Mouse (Mus musculus) CH12.LX (cell line): Measurements from ENCODE around the gene Gm17949. TPM values are rescaled to one million over a fixed set of nuclear protein-coding genes. Genes with fewer than 3 reads are reported as not detected.

Source experiments
- DNase-seq: peaks from one replicate; pipeline ENCODE4 v3.0.0-alpha.2; 2013; ENCODE audit errors: extremely low read depth
- H3K27ac ChIP-seq: 2 replicates; pipeline ENCODE4 v1.5.1; 2012; ENCODE audit warnings: low read depth, mild to moderate bottlenecking, control low read depth, moderate library complexity; ENCODE audit not compliant: insufficient read depth
- H3K27me3 ChIP-seq: replicated peaks from 2 replicates; pipeline ENCODE3; 2012; ENCODE audit warnings: inconsistent platforms
- H3K36me3 ChIP-seq, 2 experiments: replicated peaks in 1 of 2; 2 replicates each; pipeline versions ENCODE3 to v1.6.1; 2012; ENCODE audit warnings: inconsistent platforms in 1 of 2, low read length in 1 of 2, mild to moderate bottlenecking in 1 of 2, mixed read lengths in 1 of 2, moderate library complexity in 1 of 2; ENCODE audit not compliant: control insufficient read depth in 1 of 2, insufficient read depth in 1 of 2
- H3K4me1 ChIP-seq, 2 experiments: 2 replicates each; pipeline ENCODE4 v1.6.1; 2012; ENCODE audit warnings: inconsistent platforms in 1 of 2, moderate library complexity in 1 of 2; ENCODE audit not compliant: insufficient read depth in 2 of 2, control insufficient read depth in 1 of 2
- H3K4me2 ChIP-seq: 2 replicates; pipeline ENCODE4 v1.6.1; 2012; ENCODE audit warnings: low read depth, mild to moderate bottlenecking, control low read depth; ENCODE audit not compliant: poor library complexity, insufficient read depth, severe bottlenecking
- H3K4me3 ChIP-seq, 3 experiments: fragments of 150-350 bp in 1 of 3; sonication (generic) in 1 of 3; replicated peaks in 1 of 3; 2 replicates each; pipeline versions ENCODE3 to v1.5.1; 2011 to 2012; ENCODE audit warnings: low read depth in 2 of 3, low read length in 2 of 3, mild to moderate bottlenecking in 2 of 3, moderate library complexity in 2 of 3, control low read depth in 1 of 3, improper control_type of control experiment in 1 of 3, inconsistent platforms in 1 of 3, mixed read lengths in 1 of 3; ENCODE audit not compliant: poor library complexity in 1 of 3
- H3K79me2 ChIP-seq: replicated peaks from 2 replicates; pipeline ENCODE4 v1.6.1; 2012; ENCODE audit warnings: mild to moderate bottlenecking, moderate library complexity; ENCODE audit not compliant: control insufficient read depth, poor library complexity, insufficient read depth, severe bottlenecking; ENCODE audit errors: extremely low read depth
- H3K9ac ChIP-seq: 2 replicates; pipeline ENCODE4 v1.6.1; 2012; ENCODE audit warnings: low read depth, mild to moderate bottlenecking, control low read depth, moderate library complexity; ENCODE audit not compliant: insufficient read depth
- H3K9me3 ChIP-seq: replicated peaks from 2 replicates; pipeline ENCODE3; 2012; ENCODE audit warnings: low read length, inconsistent platforms, mixed read lengths
- BHLHE40 ChIP-seq: IDR thresholded peaks from 2 replicates; pipeline ENCODE4 v1.6.1; 2011; ENCODE audit warnings: mild to moderate bottlenecking, low read depth, low read length, improper control_type of control experiment
- CTCF ChIP-seq, 2 experiments: IDR thresholded peaks in 1 of 2; conservative IDR thresholded peaks in 1 of 2; 2 replicates each; pipeline ENCODE4 v1.5.1; 2011 to 2012; ENCODE audit warnings: low read depth in 2 of 2, low read length in 2 of 2, improper control_type of control experiment in 1 of 2, inconsistent platforms in 1 of 2, mild to moderate bottlenecking in 1 of 2, moderate library complexity in 1 of 2
- E2F4 ChIP-seq: IDR thresholded peaks from 2 replicates; pipeline ENCODE4 v1.6.1; 2011; ENCODE audit warnings: low read depth, low read length, improper control_type of control experiment; ENCODE audit not compliant: insufficient replicate concordance
- ELF1 ChIP-seq: IDR thresholded peaks from 2 replicates; pipeline ENCODE4 v1.6.1; 2014; ENCODE audit warnings: low read depth, mild to moderate bottlenecking, inconsistent platforms, low read length, improper control_type of control experiment
- EP300 ChIP-seq: IDR thresholded peaks from 2 replicates; pipeline ENCODE4 v1.6.1; 2011; ENCODE audit warnings: low read length, improper control_type of control experiment
- HCFC1 ChIP-seq: IDR thresholded peaks from 2 replicates; pipeline ENCODE4 v1.6.1; 2012; ENCODE audit warnings: low read depth, mild to moderate bottlenecking, inconsistent platforms, low read length, improper control_type of control experiment
- IRF4 ChIP-seq: IDR thresholded peaks from 2 replicates; pipeline ENCODE4 v1.6.1; 2014; ENCODE audit warnings: low read depth, mild to moderate bottlenecking, inconsistent platforms, low read length, improper control_type of control experiment
- JUN ChIP-seq: IDR thresholded peaks from 2 replicates; pipeline ENCODE4 v1.6.1; 2011; ENCODE audit warnings: low read depth, mild to moderate bottlenecking, low read length, improper control_type of control experiment, moderate library complexity; ENCODE audit not compliant: insufficient read depth
- JUND ChIP-seq: conservative IDR thresholded peaks from 2 replicates; pipeline ENCODE4 v1.6.1; 2011; ENCODE audit warnings: low read depth, low read length, improper control_type of control experiment
- KAT2A ChIP-seq: IDR thresholded peaks from 2 replicates; pipeline ENCODE4 v1.6.1; 2012; ENCODE audit warnings: low read length, improper control_type of control experiment, inconsistent platforms; ENCODE audit not compliant: insufficient replicate concordance
- MAZ ChIP-seq: IDR thresholded peaks from 2 replicates; pipeline ENCODE4 v1.6.1; 2012; ENCODE audit warnings: low read depth, mild to moderate bottlenecking, inconsistent platforms, low read length, improper control_type of control experiment, moderate library complexity
- MXI1 ChIP-seq: IDR thresholded peaks from 2 replicates; pipeline ENCODE4 v1.6.1; 2011; ENCODE audit warnings: mild to moderate bottlenecking, low read depth, low read length, improper control_type of control experiment
- MYC ChIP-seq: IDR thresholded peaks from 2 replicates; pipeline ENCODE4 v1.6.1; 2011; ENCODE audit warnings: low read depth, mild to moderate bottlenecking, improper control_type of control experiment, low read length
- NRF1 ChIP-seq: IDR thresholded peaks from 2 replicates; pipeline ENCODE4 v1.6.1; 2014; ENCODE audit warnings: low read depth, mild to moderate bottlenecking, inconsistent platforms, low read length, improper control_type of control experiment, moderate library complexity
- POLR2AphosphoS2 ChIP-seq: IDR thresholded peaks from 2 replicates; pipeline ENCODE4 v1.6.1; 2011; ENCODE audit warnings: low read depth, low read length, improper control_type of control experiment
- USF1 ChIP-seq: IDR thresholded peaks from 2 replicates; pipeline ENCODE4 v1.6.1; 2014; ENCODE audit warnings: low read depth, mild to moderate bottlenecking, inconsistent platforms, low read length, improper control_type of control experiment
- ZC3H11A ChIP-seq: IDR thresholded peaks from 2 replicates; pipeline ENCODE4 v1.6.1; 2012; ENCODE audit warnings: low read depth, mild to moderate bottlenecking, inconsistent platforms, low read length, improper control_type of control experiment
- ZKSCAN1 ChIP-seq: IDR thresholded peaks from 2 replicates; pipeline ENCODE4 v1.6.1; 2012; ENCODE audit warnings: low read depth, inconsistent platforms, low read length, improper control_type of control experiment, borderline replicate concordance
- ZMIZ1 ChIP-seq: IDR thresholded peaks from 2 replicates; pipeline ENCODE4 v1.6.1; 2012; ENCODE audit warnings: low read depth, mild to moderate bottlenecking, inconsistent platforms, low read length, improper control_type of control experiment
- dilution Hi-C: fragments of 300-500 bp; cut with MboI; formaldehyde crosslinking; loops from 2 replicates; pipeline ENCODE4 v1.14.3; 2020; ENCODE audit warnings: low sequenced_read_pairs; ENCODE audit not compliant: extremely low pct_unique_long_range_greater_than_20kb, extremely low pct_ligation_motif_present
- in situ Hi-C: fragments of 300-500 bp; cut with MboI; formaldehyde crosslinking; loops from 3 replicates; pipeline ENCODE4 v1.14.3; 2019; ENCODE audit warnings: low sequenced_read_pairs, low pct_ligation_motif_present, low pct_unique_long_range_greater_than_20kb, mixed read lengths
- polyA plus RNA-seq: library from polyadenylated mRNA; unstranded; fragments of >175 nt; gene quantifications from 2 replicates; pipeline ENCODE4 v1.2.1, GENCODE M21; 2012; ENCODE audit warnings: low read depth; ENCODE audit not compliant: insufficient read length
- total RNA-seq, 2 experiments: library from RNA; depleted of rRNA; stranded (reverse); fragments of 300-350 nt in 1 of 2; fragments of >200 nt in 1 of 2; gene quantifications; 2 replicates each; pipeline ENCODE4 v1.2.3; 2012 to 2014

Gm17949 gene
- total and polyA plus RNA-seq, 3 experiments = not detected

GRCm38 (mm10) chr17:57060231-57060801 is 49.0 kb downstream of the Gm17949 start (continued):
- 0 out of 2 replicates have a peak, but pooled peaks have one; percentile 26 for TF ChIP-seq MYC

DNA sequence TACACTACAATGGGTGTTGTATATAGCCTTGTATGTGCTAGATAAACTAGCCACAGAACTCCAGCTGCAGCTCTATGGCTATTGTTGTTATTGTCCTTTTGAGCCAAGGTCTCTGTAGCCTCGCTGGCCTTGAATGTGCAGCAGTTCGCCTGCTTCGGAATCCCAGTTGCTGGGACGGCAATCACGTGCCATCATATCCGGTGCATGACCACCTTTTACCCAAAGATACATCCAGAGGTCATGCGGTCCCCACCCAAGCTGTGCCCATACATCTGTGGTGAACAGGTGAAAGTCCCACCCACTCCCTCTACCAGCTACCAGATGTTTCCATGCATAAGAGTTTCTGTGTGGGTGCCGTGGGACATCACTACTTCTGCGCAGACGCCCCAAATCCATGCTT is 49.8 kb downstream of the Gm17949 start:
- H3K27me3 ChIP-seq = no peaks in the 10 kb centered on the region
- in situ Hi-C loops = no loop called here

GRCm38 (mm10) chr17:57062011-57062521 is 50.8 kb downstream of the Gm17949 start:
- H3K4me2 ChIP-seq = no peak overlapping the region
- DNase-seq = no peak
- TF ChIP-seq MXI1 = no peak
- TF ChIP-seq ZC3H11A = no peak
- no peak for TF ChIP-seq POLR2AphosphoS2
- no peak for TF ChIP-seq KAT2A
- TF ChIP-seq USF1 = no peak
- no peak for TF ChIP-seq ELF1
- TF ChIP-seq E2F4 = no peak
- TF ChIP-seq ZKSCAN1 = no peak
- no peak for TF ChIP-seq NRF1
- no peak for TF ChIP-seq JUN
- TF ChIP-seq MAZ = no peak
- no peak for TF ChIP-seq JUND
- TF ChIP-seq EP300 = no peak
- TF ChIP-seq CTCF (conservative IDR thresholded peaks at IDR 0.05 in 1 of 2, IDR thresholded peaks at IDR 0.05 in 1 of 2; ENCODE audit: low read depth in 2 of 2, low read length in 2 of 2) = no peak
- no peak for TF ChIP-seq ZMIZ1
- TF ChIP-seq HCFC1 = no peak
- TF ChIP-seq, all 38 proteins: peak for 0
- in situ Hi-C loops = no loop called here
- Histone ChIP-seq H3K36me3 (peaks cover 12 to 33% of the 10 kb centered on the region in 2 experiments), H3K79me2 (no peaks in the 10 kb centered on the region), H3K4me1 (peaks cover 9 to 26% of the 10 kb centered on the region in 2 experiments), H3K9ac (no peak overlapping the region), H3K27ac (no peak overlapping the region), H3K4me3 (no peak overlapping the region), H3K9me3 (no peaks in the 10 kb centered on the region), H3K27me3 (no peaks in the 10 kb centered on the region)
- dilution Hi-C loops = no loop called here

More for the DNA sequence above, 49.8 kb downstream of the Gm17949 start:
- Histone ChIP-seq H3K9ac (peak overlapping the region; percentile 20; the same call in 1 of the 2 replicates), H3K27ac (no peak overlapping the region), H3K4me3 (no peak overlapping the region), H3K4me1 (peaks cover 9 to 26% of the 10 kb centered on the region in 2 experiments), H3K36me3 (peaks cover 5 to 28% of the 10 kb centered on the region in 2 experiments), H3K79me2 (no peaks in the 10 kb centered on the region), H3K9me3 (no peaks in the 10 kb centered on the region), H3K4me2 (peak overlapping the region; percentile 52)
- no peak for DNase-seq
- no peak for TF ChIP-seq POLR2AphosphoS2
- peak; percentile 10; the same call in 1 of the 2 replicates for TF ChIP-seq MXI1
- no peak for TF ChIP-seq IRF4
- TF ChIP-seq BHLHE40 = peak; percentile 76
- dilution Hi-C loops = no loop called here
